Mouse (Mus musculus) embryo, embryonic 11 days (tissue): ENCODE measurements at regions not wholly inside any gene's neighbourhood (a gene's known extent, or its start where the extent isn't known, plus 50 kb on each side); places are given as distances from the start of the nearest gene placed in this dataset.

Experiments used
- DNase-seq: peaks from one replicate; pipeline ENCODE4 v3.0.0-alpha.2; 2015

- no peak for DNase-seq
These were observed 489.8 kb downstream of the Ccdc50 start for GRCm38 (mm10) chr16:27878499-27878898.

GRCm38 (mm10) chr16:27878950-27879349 is 490.3 kb downstream of the Ccdc50 start:
- no peak for DNase-seq

GRCm38 (mm10) chr16:27884363-27884762 is 495.7 kb downstream of the Ccdc50 start:
- DNase-seq: peak; percentile 9

GRCm38 (mm10) chr16:27906036-27906435 is 517.4 kb downstream of the Ccdc50 start:
- DNase-seq: no peak

GRCm38 (mm10) chr16:27915422-27915821 is 526.8 kb downstream of the Ccdc50 start:
- DNase-seq: no peak

GRCm38 (mm10) chr16:27925528-27926360 is 537.1 kb downstream of the Ccdc50 start:
- peak; percentile 5 for DNase-seq

- DNase-seq: peak; percentile 39
These were observed 537.6 kb downstream of the Ccdc50 start for GRCm38 (mm10) chr16:27926361-27926651.

- no peak for DNase-seq
These were observed 560.6 kb downstream of the Ccdc50 start for GRCm38 (mm10) chr16:27949291-27949690.

- DNase-seq: no peak
These were observed 561.1 kb downstream of the Ccdc50 start for GRCm38 (mm10) chr16:27949811-27950210.

- no peak for DNase-seq
These were observed 574.1 kb downstream of the Ccdc50 start for GRCm38 (mm10) chr16:27962811-27963210.

GRCm38 (mm10) chr16:27978730-27979440 is 590.2 kb downstream of the Ccdc50 start:
- DNase-seq: no peak

GRCm38 (mm10) chr16:28015276-28015897 is 626.7 kb downstream of the Ccdc50 start:
- peak; percentile 14 for DNase-seq

GRCm38 (mm10) chr16:28018311-28018710 is 629.6 kb downstream of the Ccdc50 start:
- DNase-seq: no peak

GRCm38 (mm10) chr16:28038954-28039353 is 650.3 kb downstream of the Ccdc50 start:
- DNase-seq: no peak

- no peak for DNase-seq
These were observed 654.4 kb downstream of the Ccdc50 start for GRCm38 (mm10) chr16:28043046-28043445.

GRCm38 (mm10) chr16:28064785-28065301 is 676.2 kb downstream of the Ccdc50 start:
- peak; percentile 12 for DNase-seq

GRCm38 (mm10) chr16:28082891-28083649 is 669.8 kb downstream of the Fgf12 start:
- DNase-seq: no peak

GRCm38 (mm10) chr16:28089489-28090134 is 663.3 kb downstream of the Fgf12 start:
- DNase-seq: no peak

GRCm38 (mm10) chr16:28104255-28105076 is 648.4 kb downstream of the Fgf12 start:
- peak; percentile 50 for DNase-seq

GRCm38 (mm10) chr16:28105085-28105484 is 647.8 kb downstream of the Fgf12 start:
- DNase-seq: peak; percentile 17

- no peak for DNase-seq
These were observed 647.0 kb downstream of the Fgf12 start for GRCm38 (mm10) chr16:28105866-28106265.
